Mouse (Mus musculus) c-Kit-negative CD71-positive TER-119-positive erythroid progenitor cells, embryonic 14.5 days (primary cell): Measurements from ENCODE around the gene Trim14.

ENCODE experiments used
- DNase-seq: peaks from one replicate; pipeline ENCODE4 v3.0.0-alpha.2; 2013; ENCODE audit warnings: low read depth, low spot score

Trim14 gene

DNA sequence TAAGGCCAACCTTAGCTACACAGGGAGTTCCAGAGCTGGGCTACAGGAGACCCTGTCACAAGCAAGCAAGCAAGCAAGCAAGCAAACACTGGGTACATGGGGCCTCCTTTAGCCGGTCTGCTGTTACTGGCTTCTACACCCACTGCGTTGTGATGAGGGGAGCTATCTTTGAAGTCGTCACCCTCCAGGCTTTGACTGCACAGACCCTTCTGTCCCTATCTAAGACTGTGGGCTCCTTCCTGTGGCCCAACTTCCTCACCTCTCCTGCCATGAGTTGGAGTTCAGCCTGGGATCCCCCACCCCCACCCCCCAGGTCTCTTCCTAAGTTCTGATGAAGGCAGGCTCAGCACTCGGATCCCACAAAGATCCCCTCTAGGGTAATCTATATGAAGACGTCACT is 26.1 kb upstream of the Trim14 start:
- DNase-seq, result no peak

DNA sequence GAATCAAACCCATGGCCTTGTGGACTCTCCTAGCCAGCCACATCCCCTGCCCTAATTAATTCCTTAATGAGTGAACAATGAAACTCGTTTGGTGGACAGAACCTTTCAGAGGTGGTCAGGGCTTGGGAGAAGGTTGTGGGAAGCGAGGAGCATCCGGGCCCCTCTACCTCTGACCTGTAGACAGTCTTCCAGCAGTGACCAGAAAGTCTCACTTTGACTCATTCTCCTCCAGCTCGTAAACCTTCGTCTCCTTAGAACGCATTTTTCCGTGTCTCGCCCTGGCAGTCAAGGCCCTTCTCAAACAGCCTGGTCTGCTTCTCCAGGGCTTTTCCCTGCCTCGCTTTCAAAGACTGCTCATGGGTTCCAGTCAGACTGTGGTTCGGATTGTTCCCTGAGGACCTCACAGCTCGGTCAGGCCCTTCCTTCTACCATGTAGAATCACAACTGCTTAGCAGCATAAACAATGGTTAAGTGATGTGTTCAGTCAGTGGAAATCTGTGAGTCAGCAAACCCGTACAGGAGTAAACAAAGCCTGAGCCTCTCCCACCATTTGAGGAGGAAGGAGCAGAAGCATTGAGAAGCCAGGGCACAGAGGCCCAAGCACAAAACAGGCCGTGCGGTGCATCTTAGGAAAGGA is 24.2 kb upstream of the Trim14 start:
- no peak for DNase-seq

DNA sequence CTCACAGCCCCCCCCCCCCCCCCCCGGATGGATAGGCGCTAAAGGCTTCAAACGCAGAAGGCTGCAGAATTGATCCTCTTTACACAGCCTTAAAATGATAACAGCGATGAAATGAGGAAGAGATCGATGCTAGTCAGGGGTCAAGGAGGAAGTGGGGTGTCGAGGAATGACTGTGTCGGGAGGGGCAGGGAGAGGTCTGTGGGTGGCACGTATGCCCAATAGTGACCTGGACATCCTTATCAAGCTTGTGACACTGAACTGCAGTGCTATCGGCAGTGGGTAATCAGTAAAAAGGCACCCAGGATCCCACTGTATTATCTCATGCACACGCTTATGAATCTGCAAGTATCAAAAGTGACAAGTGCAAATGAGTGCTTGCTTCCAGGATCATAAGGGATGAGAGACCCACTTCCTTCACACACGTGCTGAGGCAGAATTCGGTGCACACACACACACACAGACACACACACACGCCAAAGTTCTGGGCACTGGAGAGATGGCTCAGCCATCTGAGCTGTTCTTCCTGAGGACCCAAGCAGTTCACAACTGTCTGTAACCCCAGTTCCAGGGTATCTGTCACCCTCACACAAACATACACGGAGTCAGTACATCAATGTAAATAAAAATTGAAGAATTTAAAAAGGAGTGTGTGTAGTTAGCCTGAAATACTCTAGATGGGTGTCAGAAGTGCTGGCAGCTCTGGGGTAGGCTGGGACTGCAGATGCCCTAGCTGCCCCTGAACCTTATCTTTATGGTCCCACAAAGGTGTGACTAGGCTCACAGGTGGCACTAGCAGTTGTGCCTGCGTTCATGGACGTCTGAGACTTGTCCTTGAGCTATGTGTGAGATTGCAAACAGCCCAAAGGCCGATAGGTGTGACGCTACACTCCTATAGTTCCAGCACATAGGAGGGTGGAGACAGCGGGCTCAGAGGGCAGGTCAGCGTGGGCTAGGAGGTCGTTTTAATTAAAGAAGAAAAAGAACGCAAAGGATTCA is 23.0 kb upstream of the Trim14 start:
- DNase-seq, result no peak

DNA sequence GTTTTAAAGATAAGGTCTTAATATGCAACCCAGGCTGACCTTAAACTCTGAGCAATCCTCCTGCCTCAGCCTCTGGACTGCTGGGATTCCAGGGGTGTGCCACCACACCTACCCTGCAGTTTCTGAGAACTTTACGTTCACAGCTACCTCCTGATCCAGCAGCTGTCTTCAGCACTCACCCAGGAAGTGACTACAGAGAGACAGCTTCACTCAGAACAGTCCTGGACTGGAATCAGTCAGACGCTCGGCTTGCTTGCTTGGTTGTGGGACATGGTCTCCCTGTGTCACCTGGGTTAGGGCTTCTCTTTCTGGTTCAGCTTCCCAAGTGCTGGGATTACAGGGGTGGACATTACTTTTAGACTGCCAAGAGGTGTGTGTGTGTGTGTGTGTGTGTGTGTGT is 21.0 kb upstream of the Trim14 start:
- DNase-seq, result no peak

DNA sequence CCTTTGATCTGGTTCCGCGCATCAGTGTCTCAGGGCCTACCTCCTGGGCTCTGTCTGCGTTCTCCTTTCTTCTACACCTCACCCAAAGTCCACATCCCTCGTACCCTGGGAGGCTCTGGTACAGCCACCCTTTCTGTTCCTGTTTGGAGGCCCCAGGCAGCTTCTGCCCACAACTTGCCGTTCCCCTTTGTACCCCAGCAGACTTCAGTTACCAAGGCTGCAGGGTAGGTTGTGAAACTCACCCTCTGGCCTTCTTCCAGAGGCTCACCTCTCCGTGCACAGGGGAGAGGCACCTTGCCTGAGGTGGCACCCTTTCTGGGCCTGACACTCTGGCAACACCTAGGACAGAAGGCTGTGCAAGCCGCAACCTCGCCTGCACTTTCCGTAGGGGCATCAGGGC is 19.8 kb upstream of the Trim14 start:
- DNase-seq, result no peak

DNA sequence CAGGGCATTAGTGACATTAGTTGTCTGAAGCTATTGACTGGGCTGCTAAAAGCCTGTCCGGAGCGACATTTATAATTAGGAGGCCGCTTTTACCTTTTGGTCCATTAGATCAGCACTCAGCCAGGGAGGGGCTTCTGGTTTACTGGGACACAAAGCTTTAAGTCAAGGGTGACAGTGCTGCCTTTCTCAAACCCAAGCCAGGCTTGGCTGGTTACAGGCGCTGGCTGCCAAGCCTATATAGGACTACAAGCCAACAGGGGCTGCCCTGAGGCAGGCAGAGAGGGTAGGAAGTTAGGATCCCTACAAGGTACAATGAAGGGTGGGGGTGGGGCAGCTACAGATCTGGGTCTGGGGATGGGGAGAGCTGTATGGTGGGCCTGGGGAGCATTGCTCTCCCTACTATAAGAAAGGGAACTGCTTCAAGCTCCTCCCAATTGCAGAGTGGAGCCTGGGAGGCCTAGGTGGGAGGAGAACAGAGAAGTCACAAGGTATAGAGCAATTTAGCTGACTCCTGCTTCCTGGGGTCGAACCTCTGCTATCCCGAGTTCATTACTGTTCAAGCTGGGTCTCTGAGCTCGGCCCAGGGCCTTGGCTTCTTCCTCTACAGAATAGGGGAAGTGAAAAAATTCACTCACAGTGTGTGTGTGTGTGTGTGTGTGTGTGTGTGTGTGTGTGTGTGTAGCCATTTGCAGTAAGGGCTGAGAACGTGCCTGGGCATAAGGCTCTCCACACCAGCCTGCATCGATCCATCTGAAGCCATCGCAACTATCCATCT is 18.5 kb upstream of the Trim14 start:
- DNase-seq, result no peak

DNA sequence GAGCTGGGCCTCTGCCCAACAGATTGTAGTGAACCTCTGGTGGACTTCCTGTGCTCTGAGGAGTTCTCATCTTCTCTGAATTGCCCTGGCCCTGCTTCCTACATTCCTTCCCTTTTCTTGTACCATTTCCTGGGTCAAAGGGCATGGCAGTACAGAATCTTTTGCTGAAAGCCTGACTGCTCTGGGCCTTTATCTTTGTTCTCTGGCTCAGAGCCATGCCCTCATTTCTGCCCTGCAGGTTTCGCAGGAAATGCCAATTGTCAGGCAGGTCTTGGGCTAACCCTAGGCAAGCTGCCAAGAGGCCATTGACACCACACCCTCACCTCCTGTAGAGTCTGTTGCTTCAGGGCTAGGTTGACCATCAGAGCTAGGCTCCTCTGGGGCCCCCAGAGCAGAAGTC is 17.9 kb upstream of the Trim14 start:
- no peak for DNase-seq

DNA sequence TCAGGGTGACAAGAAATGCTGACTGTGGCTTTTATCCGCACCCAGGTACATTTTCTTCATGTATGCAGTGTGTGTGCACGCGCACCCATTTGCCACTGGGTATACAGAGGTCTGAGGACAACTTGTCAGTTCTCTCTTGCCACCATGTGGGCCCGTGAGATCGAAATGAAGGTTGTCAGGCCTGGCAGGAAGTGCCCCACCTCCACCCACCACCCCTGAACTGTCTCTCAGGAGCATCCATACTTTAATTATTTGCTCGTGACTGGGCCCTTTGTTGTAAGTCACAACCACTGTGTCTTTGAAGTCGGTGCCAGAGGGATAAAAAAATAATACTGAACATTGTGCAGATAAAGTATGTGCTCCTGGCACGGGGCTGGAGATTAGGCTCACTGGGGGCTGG is 14.5 kb upstream of the Trim14 start:
- no peak for DNase-seq

- no peak for DNase-seq
Observed at GRCm38 (mm10) chr4:46549979-46550378, 14.0 kb upstream of the Trim14 start.

GRCm38 (mm10) chr4:46546709-46547108 is 10.8 kb upstream of the Trim14 start:
- DNase-seq, result no peak

GRCm38 (mm10) chr4:46545498-46545897 is 9.6 kb upstream of the Trim14 start:
- no peak for DNase-seq

GRCm38 (mm10) chr4:46544313-46544712 is 8.4 kb upstream of the Trim14 start:
- peak; percentile 33 for DNase-seq

GRCm38 (mm10) chr4:46543366-46544050 is 7.6 kb upstream of the Trim14 start:
- DNase-seq, result no peak

GRCm38 (mm10) chr4:46541707-46542106 is 5.8 kb upstream of the Trim14 start:
- no peak for DNase-seq

DNA sequence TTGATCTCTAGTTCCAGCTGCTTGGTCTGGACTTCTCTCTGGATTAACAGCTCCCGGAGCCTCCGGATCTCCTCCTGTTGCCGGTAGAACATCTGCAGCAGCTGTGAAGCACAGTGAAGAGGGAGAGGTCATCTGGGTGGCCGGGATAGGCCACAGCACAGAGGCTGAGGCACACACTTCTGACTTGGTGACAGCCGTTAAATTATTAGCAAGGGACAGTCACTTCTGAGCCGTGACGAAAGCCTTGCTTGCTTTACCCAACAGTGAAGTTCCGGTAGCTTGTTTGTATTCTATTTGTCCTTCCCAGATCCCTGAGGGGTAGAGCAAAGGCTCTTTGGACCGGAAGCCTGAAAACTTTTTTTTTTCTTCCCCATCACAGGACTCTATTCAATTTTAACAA is 3.2 kb upstream of the Trim14 start:
- no peak for DNase-seq

- no peak for DNase-seq
Observed at GRCm38 (mm10) chr4:46535094-46535830, 679 bp downstream of the Trim14 start.

- DNase-seq, result no peak
Observed at GRCm38 (mm10) chr4:46533934-46534720, 1.8 kb downstream of the Trim14 start.

GRCm38 (mm10) chr4:46532926-46533325 is 3.0 kb downstream of the Trim14 start:
- no peak for DNase-seq

DNA sequence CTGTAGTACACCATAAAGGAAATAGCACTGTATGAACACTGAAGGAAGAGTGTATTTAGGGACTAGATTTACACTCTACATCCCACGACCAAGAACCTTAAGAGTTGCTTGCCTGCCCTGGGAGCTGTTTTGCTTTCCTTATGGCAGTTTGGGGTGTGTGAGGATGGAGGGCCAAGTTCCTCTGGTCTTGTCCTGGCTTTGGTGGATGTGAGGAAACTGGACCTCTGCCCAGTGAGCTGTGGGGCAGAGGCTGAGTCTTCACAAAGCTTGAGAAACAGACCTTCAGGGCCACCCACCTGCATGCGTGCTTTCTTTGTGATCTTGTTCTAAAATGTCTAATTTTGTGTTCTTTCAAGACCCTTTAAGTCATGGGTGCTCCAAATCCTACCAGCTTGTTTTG is 3.4 kb downstream of the Trim14 start:
- no peak for DNase-seq

DNA sequence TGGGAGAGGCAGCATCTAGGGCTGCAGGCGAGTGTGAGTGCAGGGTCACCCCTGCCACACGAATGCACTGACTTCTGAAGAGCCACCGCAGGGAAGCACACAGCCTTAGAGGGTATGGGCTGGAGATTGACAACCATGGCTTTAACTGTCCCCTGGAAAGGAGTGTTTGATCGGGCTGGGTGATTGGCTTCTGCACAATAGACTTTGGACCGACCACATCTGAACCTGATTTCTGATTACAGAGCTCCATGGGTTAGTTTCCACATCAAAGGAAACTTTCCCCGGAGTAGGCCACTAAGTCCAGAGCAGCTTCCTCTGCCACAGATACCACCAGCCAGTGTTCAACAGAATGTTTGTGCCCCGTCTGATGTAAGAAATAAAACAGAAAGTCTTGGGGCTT is 6.2 kb downstream of the Trim14 start:
- no peak for DNase-seq
